Mouse (Mus musculus) neural tube, embryonic 12.5 days (tissue): ENCODE data around the gene Atp13a4. TPM values are rescaled to one million over a fixed set of nuclear protein-coding genes. Genes with fewer than 3 reads are reported as not detected.
A peak's percentile ranks its signal among the peaks of the same experiment; 100 is the strongest.

Source experiments
- ATAC-seq: fragments of 200-750 bp; cut with Nextera tagmentation; 2 replicates; pipeline ENCODE4 v1.8.0; 2017; ENCODE audit warnings: low read depth, mild to moderate bottlenecking, moderate TSS enrichment, moderate library complexity; ENCODE audit not compliant: low FRiP score
- H3K27ac ChIP-seq: fragments of 300-500 bp; sonication (generic); 2 replicates; pipeline ENCODE4 v1.5.1; 2016
- H3K27me3 ChIP-seq: fragments of 300-500 bp; sonication (generic); replicated peaks from 2 replicates; pipeline ENCODE4 v1.6.1; 2016; ENCODE audit warnings: mild to moderate bottlenecking
- H3K36me3 ChIP-seq: fragments of 300-500 bp; sonication (generic); 2 replicates; pipeline ENCODE4 v1.6.1; 2016; ENCODE audit warnings: mild to moderate bottlenecking
- H3K4me1 ChIP-seq: fragments of 300-500 bp; sonication (generic); 2 replicates; pipeline ENCODE4 v1.6.1; 2016
- H3K4me2 ChIP-seq: fragments of 300-500 bp; sonication (generic); replicated peaks from 2 replicates; pipeline ENCODE4 v1.6.1; 2016; ENCODE audit warnings: mild to moderate bottlenecking
- H3K4me3 ChIP-seq: fragments of 300-500 bp; sonication (generic); 2 replicates; pipeline ENCODE4 v1.5.1; 2016
- H3K9ac ChIP-seq: fragments of 300-500 bp; sonication (generic); 2 replicates; pipeline ENCODE4 v1.6.1; 2016; ENCODE audit warnings: mild to moderate bottlenecking
- H3K9me3 ChIP-seq: fragments of 300-500 bp; sonication (generic); 2 replicates; pipeline ENCODE4 v1.6.1; 2016; ENCODE audit warnings: mild to moderate bottlenecking
- WGBS: fragments of 180-500 bp; shearing (Covaris S2); methylation state at CpG from one replicate; pipeline ENCODE4 v1.1.7; 2016; 5-methylcytosine and 5-hydroxymethylcytosine counted together
- polyA plus RNA-seq: library from polyadenylated mRNA; unstranded; fragments of >200 nt; fragmentation: Nextera tagmentation; extraction: Ambion mirVana; gene quantifications from 2 replicates; pipeline ENCODE4 v1.2.1, GENCODE M21; 2016

The Atp13a4 gene
- 0.23 and 0.49 TPM in 2 replicates for polyA plus RNA-seq

DNA sequence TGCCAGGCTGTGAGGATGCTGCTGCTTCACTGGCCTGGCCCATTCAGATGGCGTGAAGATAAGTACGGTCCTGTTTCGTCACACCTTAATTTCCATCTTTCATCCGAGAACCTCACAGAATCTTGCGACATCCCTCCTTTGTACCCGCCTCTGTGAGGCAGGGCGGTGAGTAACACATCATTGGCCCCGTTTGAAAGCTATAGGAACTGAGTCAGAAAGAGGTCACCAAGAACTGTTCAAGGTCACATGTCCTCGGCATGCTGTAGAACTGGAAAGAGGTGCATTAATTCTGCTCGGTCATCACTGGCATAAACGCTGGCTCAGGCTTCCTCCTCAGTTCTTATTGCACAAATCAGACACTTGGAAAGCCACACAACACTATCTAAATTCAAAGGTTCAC lies at the start of gene Atp13a4:
Atp13a4 (minus strand) TSS at position 36 of the 400 bp plus-strand sequence.
- Histone ChIP-seq H3K9me3 (no peaks in the 10 kb centered on the region), H3K27me3 (no peaks in the 10 kb centered on the region), H3K9ac (no peak within 1 kb of the TSS), H3K4me1 (no peaks in the 10 kb centered on the region), H3K27ac (no peak within 1 kb of the TSS), H3K4me3 (no peak within 1 kb of the TSS), H3K4me2 (no peak within 1 kb of the TSS), H3K36me3 (no peaks in the 10 kb centered on the region)
- WGBS = 81% methylated on average over 11 of the region's 11 CpGs
- ATAC-seq = no peak

DNA sequence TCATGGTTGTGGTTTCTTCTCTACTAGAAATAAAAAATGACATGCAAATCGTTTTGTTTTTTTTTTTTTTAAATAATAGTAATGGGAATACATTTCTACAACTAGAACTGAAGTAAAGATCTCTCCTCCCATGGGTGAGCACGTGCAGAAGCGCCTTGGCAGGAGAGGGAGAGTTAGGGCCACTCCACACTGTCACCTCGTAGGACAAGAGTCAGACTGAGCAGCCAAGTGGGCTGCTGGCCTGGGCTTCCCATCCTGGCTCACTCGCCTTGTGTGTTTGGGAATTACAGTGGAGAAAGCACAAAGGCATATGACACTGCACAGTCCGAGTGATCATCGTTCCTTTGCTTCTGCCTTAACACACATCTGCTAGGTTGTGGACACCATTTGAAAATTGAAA lies 47.5 kb upstream of the Atp13a4 start:
- no peak for ATAC-seq
- Histone ChIP-seq H3K36me3 (peaks cover 38% of the 10 kb centered on the region), H3K4me3 (no peak overlapping the region), H3K4me1 (no peaks in the 10 kb centered on the region), H3K9me3 (no peaks in the 10 kb centered on the region), H3K27me3 (no peaks in the 10 kb centered on the region), H3K9ac (no peak overlapping the region), H3K4me2 (no peak overlapping the region), H3K27ac (no peak overlapping the region)
- WGBS = 87% methylated on average over 7 of the region's 7 CpGs

DNA sequence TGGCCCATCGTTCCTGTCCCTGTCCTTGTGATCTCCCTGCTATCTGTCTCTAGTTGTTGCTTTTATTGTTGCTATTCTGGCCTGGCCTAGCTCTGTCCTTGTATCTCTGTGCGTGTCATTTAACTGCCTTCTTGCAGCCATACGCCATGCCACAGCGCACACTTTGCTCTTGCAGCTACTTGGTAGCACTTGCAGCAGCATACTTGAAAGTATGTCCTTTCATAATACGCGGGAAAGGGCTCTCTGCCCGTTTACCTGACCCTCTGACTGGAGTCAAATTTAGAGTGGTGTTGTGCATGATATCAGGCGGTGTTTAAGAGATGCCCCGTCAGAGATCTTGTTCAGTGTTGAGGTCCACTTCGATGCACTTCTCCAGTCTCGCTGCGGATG lies 35.1 kb upstream of the Atp13a4 start:
- peak; percentile 54 for ATAC-seq
- Histone ChIP-seq H3K4me3 (peak overlapping the region; percentile 84), H3K4me2 (peak overlapping the region; percentile 90), H3K36me3 (no peaks in the 10 kb centered on the region; the same call in 1 of the 2 replicates), H3K27me3 (no peaks in the 10 kb centered on the region), H3K4me1 (peaks cover 10% of the 10 kb centered on the region), H3K27ac (no peak overlapping the region), H3K9me3 (no peaks in the 10 kb centered on the region), H3K9ac (peak overlapping the region; percentile 83)
- WGBS = 9% methylated on average over 12 of the region's 12 CpGs

DNA sequence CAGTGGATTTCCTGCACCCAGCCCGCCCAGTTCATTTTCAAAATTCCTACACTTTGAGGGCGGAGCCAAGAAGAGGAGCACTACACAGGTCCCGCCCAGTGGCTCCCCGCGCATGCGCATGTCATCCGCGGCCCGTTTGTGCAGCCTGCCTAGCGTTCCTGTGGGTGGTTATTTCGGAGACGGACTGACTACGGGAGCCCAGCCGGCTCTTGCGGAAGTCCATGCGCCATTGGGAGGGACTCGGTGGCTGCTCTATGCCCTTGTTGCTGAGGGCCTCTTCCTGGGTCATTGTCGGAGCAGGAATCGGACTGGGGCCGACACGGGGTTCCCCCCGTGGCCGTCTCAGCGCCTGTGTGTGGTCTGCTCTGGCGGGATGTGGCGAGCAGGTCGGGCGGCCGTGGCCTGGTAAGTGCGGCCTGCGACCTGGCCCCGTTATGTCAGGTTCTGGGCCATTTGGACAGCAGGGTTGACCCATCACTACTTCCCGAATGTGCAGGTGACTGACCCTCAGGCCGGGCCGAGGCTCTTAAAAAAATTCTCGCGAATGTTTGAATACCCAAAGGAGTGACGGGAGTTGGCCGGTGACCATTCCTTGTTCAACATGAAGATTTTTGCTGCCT lies 34.6 kb upstream of the Atp13a4 start, which contains the start of gene Opa1:
Opa1 (plus strand) TSS at position 168 of the 620 bp plus-strand sequence.
- Histone ChIP-seq H3K27me3 (no peaks in the 10 kb centered on the region), H3K27ac (no peak within 1 kb of the TSS), H3K9me3 (no peaks in the 10 kb centered on the region), H3K4me3 (peak within 1 kb of the TSS; percentile 84), H3K4me2 (peak within 1 kb of the TSS; percentile 90), H3K36me3 (no peaks in the 10 kb centered on the region), H3K9ac (peak within 1 kb of the TSS; percentile 83), H3K4me1 (peaks cover 10% of the 10 kb centered on the region)
- under 1% methylated on average over 39 of the region's 39 CpGs for WGBS
- peak; percentile 93 for ATAC-seq

GRCm38 (mm10) chr16:29575620-29576019 lies 31.0 kb upstream of the Atp13a4 start:
- Histone ChIP-seq H3K9ac (no peak overlapping the region), H3K4me3 (no peak overlapping the region), H3K4me2 (no peak overlapping the region), H3K27ac (no peak overlapping the region), H3K4me1 (peaks cover 10% of the 10 kb centered on the region), H3K27me3 (no peaks in the 10 kb centered on the region), H3K9me3 (no peaks in the 10 kb centered on the region), H3K36me3 (no peaks in the 10 kb centered on the region)
- ATAC-seq = no peak
- WGBS = 12% methylated on average over 5 of the region's 5 CpGs

GRCm38 (mm10) chr16:29574013-29574412 lies 29.3 kb upstream of the Atp13a4 start:
- no peak overlapping the region for H3K4me3 ChIP-seq
- no peak overlapping the region for H3K27ac ChIP-seq
- H3K4me2 ChIP-seq = no peak overlapping the region
- WGBS = 75% methylated on average over 4 of the region's 4 CpGs
- ATAC-seq = no peak
- no peaks in the 10 kb centered on the region for H3K36me3 ChIP-seq
- no peaks in the 10 kb centered on the region for H3K27me3 ChIP-seq
- H3K9ac ChIP-seq = no peak overlapping the region
- H3K4me1 ChIP-seq = no peaks in the 10 kb centered on the region
- no peaks in the 10 kb centered on the region for H3K9me3 ChIP-seq

DNA sequence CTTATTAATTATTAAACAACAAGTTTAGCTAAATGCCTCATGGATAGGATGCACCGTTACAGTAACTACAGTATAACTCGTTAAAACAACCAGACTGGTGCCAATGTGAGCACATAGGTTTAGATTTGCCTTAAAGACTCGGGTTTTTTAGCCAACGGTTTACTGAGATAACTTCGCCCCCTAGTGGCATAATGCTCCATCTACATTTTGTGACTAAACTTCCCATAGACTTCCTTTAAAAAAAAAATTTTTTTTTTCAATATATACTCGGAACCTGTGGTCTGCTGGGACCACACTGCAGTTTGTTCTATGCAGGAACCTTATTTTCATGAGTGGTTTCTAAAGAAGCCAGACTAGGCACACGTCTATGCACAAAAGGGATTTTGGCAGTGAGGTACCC lies 16.2 kb upstream of the Atp13a4 start:
- Histone ChIP-seq H3K27ac (no peak overlapping the region), H3K36me3 (no peaks in the 10 kb centered on the region), H3K4me3 (no peak overlapping the region), H3K9ac (no peak overlapping the region), H3K27me3 (no peaks in the 10 kb centered on the region), H3K9me3 (no peaks in the 10 kb centered on the region), H3K4me2 (no peak overlapping the region), H3K4me1 (no peaks in the 10 kb centered on the region)
- no peak for ATAC-seq
- WGBS = 10% methylated on average over 7 of the region's 7 CpGs

DNA sequence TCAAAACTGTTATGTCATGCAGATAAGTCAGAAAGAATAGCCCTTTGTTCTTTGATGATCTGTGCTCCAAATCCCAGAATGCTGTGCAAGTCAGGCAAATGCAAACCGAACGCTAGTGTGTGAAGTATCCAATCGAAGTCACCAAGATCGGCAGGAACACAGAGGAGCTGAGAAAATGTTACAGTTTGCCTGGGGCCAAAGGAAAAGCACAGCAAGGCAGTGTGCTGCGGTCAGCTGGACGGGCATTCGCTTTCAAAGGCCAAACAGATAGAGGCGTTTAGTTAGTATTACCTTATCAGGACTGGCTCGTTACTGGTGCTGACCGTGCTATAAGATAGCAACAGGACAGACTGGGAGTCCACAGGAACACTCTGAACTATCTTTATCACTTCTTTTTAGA lies 15.8 kb upstream of the Atp13a4 start:
- Histone ChIP-seq H3K9me3 (no peaks in the 10 kb centered on the region), H3K36me3 (no peaks in the 10 kb centered on the region), H3K4me1 (no peaks in the 10 kb centered on the region), H3K4me2 (0 out of 2 replicates have a peak overlapping the region, but pooled peaks have one; percentile 24), H3K27ac (no peak overlapping the region), H3K9ac (no peak overlapping the region), H3K4me3 (no peak overlapping the region), H3K27me3 (no peaks in the 10 kb centered on the region)
- WGBS = 53% methylated on average over 10 of the region's 10 CpGs
- ATAC-seq = no peak

- H3K27ac ChIP-seq = no peak overlapping the region
- no peaks in the 10 kb centered on the region for H3K36me3 ChIP-seq
- no peak overlapping the region for H3K9ac ChIP-seq
- H3K27me3 ChIP-seq = no peaks in the 10 kb centered on the region
- H3K4me3 ChIP-seq = no peak overlapping the region
- no peaks in the 10 kb centered on the region for H3K9me3 ChIP-seq
- no peaks in the 10 kb centered on the region for H3K4me1 ChIP-seq
- 78% methylated on average over 5 of the region's 5 CpGs for WGBS
- ATAC-seq = no peak
- H3K4me2 ChIP-seq = no peak overlapping the region
Measured at GRCm38 (mm10) chr16:29559667-29560066, 15.0 kb upstream of the Atp13a4 start.

GRCm38 (mm10) chr16:29541261-29541683 lies 3.4 kb downstream of the Atp13a4 start:
- H3K4me3 ChIP-seq = no peak overlapping the region
- H3K9me3 ChIP-seq = no peaks in the 10 kb centered on the region
- ATAC-seq = no peak
- no peaks in the 10 kb centered on the region for H3K36me3 ChIP-seq
- no peak overlapping the region for H3K27ac ChIP-seq
- no peak overlapping the region for H3K9ac ChIP-seq
- no peaks in the 10 kb centered on the region for H3K4me1 ChIP-seq
- H3K4me2 ChIP-seq = no peak overlapping the region
- WGBS = 87% methylated on average over 11 of the region's 11 CpGs
- H3K27me3 ChIP-seq = no peaks in the 10 kb centered on the region

- Histone ChIP-seq H3K27me3 (no peaks in the 10 kb centered on the region), H3K9ac (no peak overlapping the region), H3K36me3 (no peaks in the 10 kb centered on the region), H3K4me3 (no peak overlapping the region), H3K4me1 (no peaks in the 10 kb centered on the region), H3K27ac (no peak overlapping the region), H3K9me3 (no peaks in the 10 kb centered on the region), H3K4me2 (no peak overlapping the region)
- ATAC-seq = no peak
Measured at GRCm38 (mm10) chr16:29539906-29540305, 4.8 kb downstream of the Atp13a4 start.

GRCm38 (mm10) chr16:29536411-29537204 lies 8.1 kb downstream of the Atp13a4 start:
- H3K4me1 ChIP-seq = no peaks in the 10 kb centered on the region
- no peak overlapping the region for H3K9ac ChIP-seq
- H3K9me3 ChIP-seq = no peaks in the 10 kb centered on the region
- 80% methylated on average over 15 of the region's 15 CpGs for WGBS
- H3K36me3 ChIP-seq = no peaks in the 10 kb centered on the region
- H3K27me3 ChIP-seq = no peaks in the 10 kb centered on the region
- H3K4me3 ChIP-seq = no peak overlapping the region
- no peak for ATAC-seq
- H3K27ac ChIP-seq = no peak overlapping the region
- H3K4me2 ChIP-seq = no peak overlapping the region
